Mouse (Mus musculus) neural tube, embryonic 14.5 days (tissue): ENCODE measurements at regions not wholly inside any gene's neighbourhood (a gene's known extent, or its start where the extent isn't known, plus 50 kb on each side); places are given as distances from the start of the nearest gene placed in this dataset.
A peak's percentile ranks its signal among the peaks of the same experiment; 100 is the strongest.

ENCODE experiments used
- ATAC-seq: fragments of 200-750 bp; cut with Nextera tagmentation; 2 replicates; pipeline ENCODE4 v1.8.0; 2017; ENCODE audit warnings: low read depth, mild to moderate bottlenecking, moderate TSS enrichment, moderate library complexity
- H3K27ac ChIP-seq: fragments of 300-500 bp; sonication (generic); 2 replicates; pipeline ENCODE4 v1.5.1; 2014; ENCODE audit warnings: low read depth, mild to moderate bottlenecking, control low read depth, low read length, moderate library complexity, mixed read lengths
- H3K27me3 ChIP-seq: fragments of 300-500 bp; sonication (generic); 2 replicates; pipeline ENCODE4 v1.6.1; 2014; ENCODE audit warnings: low read length; ENCODE audit not compliant: control insufficient read depth, insufficient read depth
- H3K36me3 ChIP-seq: fragments of 300-500 bp; sonication (generic); 2 replicates; pipeline ENCODE4 v1.6.1; 2014; ENCODE audit warnings: low read length, mixed read lengths; ENCODE audit not compliant: control insufficient read depth, insufficient read depth
- H3K4me1 ChIP-seq: fragments of 300-500 bp; sonication (generic); 2 replicates; pipeline ENCODE4 v1.6.1; 2014; ENCODE audit warnings: low read length; ENCODE audit not compliant: control insufficient read depth, insufficient read depth
- H3K4me2 ChIP-seq: fragments of 300-500 bp; sonication (generic); 2 replicates; pipeline ENCODE4 v1.6.1; 2014; ENCODE audit warnings: mild to moderate bottlenecking, low read depth, low read length, control low read depth
- H3K4me3 ChIP-seq: fragments of 300-500 bp; sonication (generic); 2 replicates; pipeline ENCODE4 v1.5.1; 2014; ENCODE audit warnings: low read depth, low read length, control low read depth, mixed read lengths
- H3K9ac ChIP-seq: fragments of 300-500 bp; sonication (generic); replicated peaks from 2 replicates; pipeline ENCODE4 v1.6.1; 2014; ENCODE audit warnings: low read depth, mild to moderate bottlenecking, control low read depth, low read length, mixed read lengths
- H3K9me3 ChIP-seq: fragments of 300-500 bp; sonication (generic); 2 replicates; pipeline ENCODE4 v1.6.1; 2016; ENCODE audit warnings: low read length; ENCODE audit not compliant: control insufficient read depth
- WGBS: fragments of 180-500 bp; shearing (Covaris S2); extraction: QIAGEN DNeasy Blood & Tissue Kit; methylation state at CpG from one replicate; pipeline ENCODE4 v1.1.7; 2014; 5-methylcytosine and 5-hydroxymethylcytosine counted together

- H3K4me1 ChIP-seq, result no peaks in the 10 kb centered on the region
- no peak overlapping the region for H3K4me3 ChIP-seq
- no peaks in the 10 kb centered on the region for H3K36me3 ChIP-seq
- no peak overlapping the region for H3K9ac ChIP-seq
- no peaks in the 10 kb centered on the region for H3K27me3 ChIP-seq
- no peaks in the 10 kb centered on the region for H3K9me3 ChIP-seq
- H3K27ac ChIP-seq, result no peak overlapping the region
- no peak overlapping the region for H3K4me2 ChIP-seq
- ATAC-seq, result no peak
These were observed 2513.5 kb upstream of the Gm7489 start for GRCm38 (mm10) chr15:51371162-51371561.

GRCm38 (mm10) chr15:51390383-51390782 is 2494.3 kb upstream of the Gm7489 start:
- 85% methylated on average over 2 of the region's 2 CpGs for WGBS
- Histone ChIP-seq H3K27me3 (no peaks in the 10 kb centered on the region), H3K4me2 (no peak overlapping the region), H3K4me3 (no peak overlapping the region), H3K27ac (no peak overlapping the region), H3K4me1 (no peaks in the 10 kb centered on the region), H3K36me3 (no peaks in the 10 kb centered on the region), H3K9ac (no peak overlapping the region), H3K9me3 (no peaks in the 10 kb centered on the region)
- no peak for ATAC-seq

GRCm38 (mm10) chr15:51391352-51391751 is 2493.4 kb upstream of the Gm7489 start:
- no peaks in the 10 kb centered on the region for H3K27me3 ChIP-seq
- H3K4me1 ChIP-seq, result no peaks in the 10 kb centered on the region
- H3K9ac ChIP-seq, result no peak overlapping the region
- 89% methylated on average over 2 of the region's 2 CpGs for WGBS
- no peak overlapping the region for H3K4me2 ChIP-seq
- no peak overlapping the region for H3K4me3 ChIP-seq
- 0 out of 2 replicates have a peak overlapping the region, but pooled peaks have one; percentile 22 for H3K27ac ChIP-seq
- ATAC-seq, result no peak
- H3K9me3 ChIP-seq, result no peaks in the 10 kb centered on the region
- no peaks in the 10 kb centered on the region for H3K36me3 ChIP-seq

- peak; percentile 24; the same call in 1 of the 2 replicates for ATAC-seq
These were observed 2492.0 kb upstream of the Gm7489 start for GRCm38 (mm10) chr15:51392449-51393405.

GRCm38 (mm10) chr15:51395961-51396360 is 2488.7 kb upstream of the Gm7489 start:
- ATAC-seq, result no peak
- no peak overlapping the region for H3K4me3 ChIP-seq
- 74% methylated on average over 8 of the region's 8 CpGs for WGBS
- no peak overlapping the region for H3K27ac ChIP-seq
- no peaks in the 10 kb centered on the region for H3K36me3 ChIP-seq
- H3K4me1 ChIP-seq, result no peaks in the 10 kb centered on the region
- H3K9ac ChIP-seq, result no peak overlapping the region
- no peaks in the 10 kb centered on the region for H3K27me3 ChIP-seq
- H3K4me2 ChIP-seq, result no peak overlapping the region
- H3K9me3 ChIP-seq, result no peaks in the 10 kb centered on the region

More at GRCm38 (mm10) chr15:51392449-51393405, 2492.0 kb upstream of the Gm7489 start:
- WGBS, result 53% methylated on average over 7 of the region's 7 CpGs
- H3K4me2 ChIP-seq, result no peak overlapping the region
- no peak overlapping the region for H3K4me3 ChIP-seq
- no peaks in the 10 kb centered on the region for H3K9me3 ChIP-seq
- no peaks in the 10 kb centered on the region for H3K36me3 ChIP-seq
- no peaks in the 10 kb centered on the region for H3K27me3 ChIP-seq
- H3K27ac ChIP-seq, result no peak overlapping the region
- H3K9ac ChIP-seq, result no peak overlapping the region
- no peaks in the 10 kb centered on the region for H3K4me1 ChIP-seq

- Histone ChIP-seq H3K4me2 (no peak overlapping the region), H3K4me1 (no peaks in the 10 kb centered on the region), H3K27me3 (no peaks in the 10 kb centered on the region), H3K9ac (no peak overlapping the region), H3K4me3 (no peak overlapping the region), H3K36me3 (no peaks in the 10 kb centered on the region), H3K9me3 (no peaks in the 10 kb centered on the region), H3K27ac (no peak overlapping the region)
- 87% methylated on average over 3 of the region's 3 CpGs for WGBS
- no peak for ATAC-seq
These were observed 2481.1 kb upstream of the Gm7489 start for GRCm38 (mm10) chr15:51403581-51403980.

GRCm38 (mm10) chr15:51409791-51410308 is 2474.9 kb upstream of the Gm7489 start:
- WGBS, result 80% methylated on average over 6 of the region's 6 CpGs
- Histone ChIP-seq H3K9ac (no peak overlapping the region), H3K4me3 (no peak overlapping the region), H3K27ac (no peak overlapping the region), H3K27me3 (no peaks in the 10 kb centered on the region), H3K4me1 (no peaks in the 10 kb centered on the region), H3K36me3 (no peaks in the 10 kb centered on the region), H3K4me2 (no peak overlapping the region), H3K9me3 (no peaks in the 10 kb centered on the region)
- ATAC-seq, result no peak

GRCm38 (mm10) chr15:51411966-51412365 is 2472.7 kb upstream of the Gm7489 start:
- no peak for ATAC-seq
- Histone ChIP-seq H3K9ac (no peak overlapping the region), H3K27me3 (no peaks in the 10 kb centered on the region), H3K4me2 (no peak overlapping the region), H3K4me3 (no peak overlapping the region), H3K4me1 (no peaks in the 10 kb centered on the region), H3K36me3 (no peaks in the 10 kb centered on the region), H3K9me3 (no peaks in the 10 kb centered on the region), H3K27ac (no peak overlapping the region)

GRCm38 (mm10) chr15:51442606-51443005 is 2442.1 kb upstream of the Gm7489 start:
- no peaks in the 10 kb centered on the region for H3K27me3 ChIP-seq
- H3K9ac ChIP-seq, result no peak overlapping the region
- no peak overlapping the region for H3K4me3 ChIP-seq
- H3K9me3 ChIP-seq, result no peaks in the 10 kb centered on the region
- H3K27ac ChIP-seq, result no peak overlapping the region
- no peak overlapping the region for H3K4me2 ChIP-seq
- WGBS, result 92% methylated on average over 2 of the region's 2 CpGs
- no peaks in the 10 kb centered on the region for H3K4me1 ChIP-seq
- no peak for ATAC-seq
- H3K36me3 ChIP-seq, result no peaks in the 10 kb centered on the region
